Mouse (Mus musculus): ENCODE results near the gene Cdh16. TPM values are rescaled to one million over a fixed set of nuclear protein-coding genes. Genes with fewer than 3 reads are reported as not detected.

The Cdh16 gene
- not detected for polyA plus RNA-seq (2017; shearing (Covaris generic))

DNA sequence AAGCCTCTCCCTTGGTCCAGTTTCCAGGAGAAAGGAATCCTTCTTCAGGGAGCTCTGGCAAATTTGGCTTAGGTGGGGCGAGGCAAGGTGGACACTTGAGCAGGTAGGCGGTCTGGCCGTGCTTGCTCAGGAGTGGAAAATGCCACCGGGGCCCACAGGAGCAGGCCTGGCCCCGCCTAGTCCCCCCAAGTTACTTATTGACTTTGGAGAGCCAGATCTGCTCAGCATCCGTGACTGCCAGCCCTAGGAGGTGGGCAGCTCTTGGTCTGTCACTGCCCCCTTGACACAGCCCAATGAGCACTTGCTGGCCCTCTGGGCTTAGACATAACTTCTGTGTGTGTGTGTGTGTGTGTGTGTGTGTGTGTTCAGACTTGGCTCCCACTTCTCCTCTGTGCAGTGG lies at the start of gene Cdh16:
Gene Cdh16, minus strand, starts transcription at position 236 of the 400 bp plus-strand sequence.

DNA sequence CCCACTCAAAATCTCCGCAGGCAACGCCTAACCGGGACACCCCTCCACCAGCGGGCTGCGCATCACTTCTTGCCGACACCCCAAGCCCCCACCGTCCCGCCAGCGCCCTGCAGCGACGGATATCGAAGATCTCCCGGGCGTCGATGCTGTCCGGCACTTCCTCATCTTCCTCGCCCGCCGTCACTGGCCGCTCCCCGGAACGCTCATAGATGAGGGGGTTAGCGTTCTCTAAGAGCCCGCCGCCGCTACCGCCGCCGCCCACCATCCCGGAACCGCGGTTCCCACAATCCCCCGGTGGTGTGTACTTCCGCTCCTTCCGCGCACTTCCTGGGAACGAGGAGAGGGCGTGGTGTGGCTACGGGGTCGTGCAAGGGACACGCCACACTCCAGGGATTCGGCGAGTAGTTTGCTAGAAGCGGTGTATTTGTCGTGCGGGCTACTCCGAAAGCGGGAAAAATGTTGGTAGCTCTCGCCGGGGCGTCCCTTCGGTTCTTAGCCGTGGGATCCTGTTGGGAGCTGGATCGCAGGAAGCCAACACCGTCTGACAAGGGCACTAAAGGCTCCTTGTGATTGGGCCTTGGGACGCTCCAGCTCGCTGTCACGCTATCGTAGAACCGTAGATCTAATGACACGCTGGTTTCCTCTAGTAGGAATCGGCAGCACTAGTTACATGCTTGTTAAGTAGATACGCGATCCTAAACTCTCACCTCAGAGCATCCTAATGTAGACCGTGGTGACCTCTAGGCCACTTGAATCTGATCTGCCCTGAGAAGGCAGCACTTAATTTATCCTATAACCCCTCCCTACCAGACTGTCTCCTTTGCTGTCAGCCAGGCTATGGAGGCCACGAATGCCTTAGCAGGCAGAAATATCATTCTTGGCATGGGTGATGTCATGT lies 17.5 kb upstream of the Cdh16 start, which contains the start of gene Ciao2b:
Gene Ciao2b, minus strand, starts transcription at position 540 of the 898 bp plus-strand sequence.

DNA sequence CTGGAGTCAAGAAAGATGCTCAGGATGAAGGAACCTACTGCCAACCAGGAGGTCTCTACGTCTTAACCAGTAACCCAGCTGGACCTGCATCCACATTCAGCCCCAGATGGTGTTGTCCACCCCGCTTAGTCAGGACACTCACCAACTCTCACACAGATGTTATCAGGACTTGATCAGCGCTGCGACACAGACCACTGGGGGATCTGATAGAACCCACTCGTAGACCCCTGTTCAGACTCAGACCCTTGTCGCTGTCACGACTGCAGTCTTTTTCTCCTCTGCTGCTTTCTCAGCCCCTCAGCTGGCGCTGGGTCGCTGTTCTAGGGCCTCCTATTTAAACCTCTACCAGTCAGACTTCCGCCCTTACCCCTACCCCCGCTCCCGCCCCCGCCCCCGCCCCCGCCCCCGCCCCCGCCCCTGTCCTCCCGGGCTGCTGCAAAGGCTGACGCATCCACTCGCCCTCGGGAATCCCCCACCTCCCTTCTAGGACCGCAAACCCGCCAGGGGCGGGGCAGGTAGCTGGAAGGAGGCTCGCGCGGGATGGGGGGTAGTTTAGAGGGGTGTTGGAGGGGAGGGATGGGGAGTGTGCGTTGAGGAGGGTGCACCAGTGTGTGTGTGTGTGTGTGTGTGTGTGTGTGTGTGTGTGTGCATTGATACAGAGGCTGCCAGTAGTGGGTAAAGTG lies 6.9 kb upstream of the Cdh16 start, which contains the start of gene Rrad:
Gene Rrad, minus strand, starts transcription at position 347 of the 683 bp plus-strand sequence.

DNA sequence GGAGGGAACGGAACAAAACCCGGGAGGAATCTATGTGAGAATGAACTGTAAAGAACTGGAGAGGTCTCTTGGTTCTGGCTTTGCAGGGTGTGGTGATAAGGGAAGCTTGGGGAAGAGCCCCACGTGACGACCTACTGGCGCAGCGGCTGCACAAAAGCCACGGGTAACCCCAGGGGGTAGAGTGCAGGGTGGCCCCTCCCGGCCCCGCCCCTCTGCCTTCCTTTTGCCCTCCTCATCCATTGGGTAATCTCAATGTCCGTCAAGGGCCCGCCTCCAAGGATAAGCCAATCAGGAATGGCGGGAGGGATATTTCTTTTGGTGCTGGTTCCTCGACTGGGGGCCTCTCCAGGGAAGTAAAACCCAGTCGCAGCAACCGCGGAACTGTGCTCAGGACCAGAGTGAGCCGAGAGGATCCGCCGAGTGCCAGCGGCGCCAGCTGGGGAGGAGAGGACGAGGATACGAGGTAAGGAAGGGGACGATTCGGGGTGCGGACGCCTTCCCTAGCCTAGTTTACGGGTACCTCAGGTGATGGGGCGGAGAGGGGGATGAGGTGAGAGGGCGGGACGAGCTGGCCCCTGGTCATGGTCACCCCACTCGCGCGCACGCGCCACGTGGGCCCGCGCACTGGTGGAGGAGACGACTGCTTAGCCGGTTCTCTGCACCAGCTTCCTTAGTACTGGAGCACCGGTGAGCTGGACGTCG lies 32.9 kb downstream of the Cdh16 start, which contains the start of gene Pdp2:
Gene Pdp2, plus strand, starts transcription at position 319 of the 702 bp plus-strand sequence.

Other genes starting within 250 kb of the Cdh16 start
- gene Cmtm4, start 228.6 kb downstream of the Cdh16 start, polyA plus RNA-seq (2017; shearing (Covaris generic)): 0.20 TPM
- gene Dync1li2, start 181.3 kb downstream of the Cdh16 start, polyA plus RNA-seq (2017; shearing (Covaris generic)): 50.1 TPM
- 0.13 TPM for gene Terb1, start 114.5 kb downstream of the Cdh16 start, polyA plus RNA-seq (2017; shearing (Covaris generic))
- gene Nae1, start 89.8 kb downstream of the Cdh16 start, polyA plus RNA-seq (2017; shearing (Covaris generic)): 112 TPM
- 4.7 TPM for gene Car7, start 89.7 kb downstream of the Cdh16 start, polyA plus RNA-seq (2017; shearing (Covaris generic))
- 8.1 TPM for gene Pdp2, start 32.9 kb downstream of the Cdh16 start, polyA plus RNA-seq (2017; shearing (Covaris generic))
- gene Rrad, start 6.9 kb upstream of the Cdh16 start, polyA plus RNA-seq (2017; shearing (Covaris generic)): 48.3 TPM
- gene Ciao2b, start 17.6 kb upstream of the Cdh16 start, polyA plus RNA-seq (2017; shearing (Covaris generic)): 147 TPM
- gene Ces2a, start 109.6 kb upstream of the Cdh16 start, polyA plus RNA-seq (2017; shearing (Covaris generic)): 0.30 TPM
- gene Ces2b, start 207.2 kb upstream of the Cdh16 start, polyA plus RNA-seq (2017; shearing (Covaris generic)): 0.27 TPM
- gene Ces2c, start 222.7 kb upstream of the Cdh16 start, polyA plus RNA-seq (2017; shearing (Covaris generic)): 53.5 TPM